Mouse (Mus musculus): Measurements from ENCODE around the gene Zfp213.

GRCm38 (mm10) chr17:23601836-23602585 lies 38.0 kb upstream of the Zfp213 start:
- TF ChIP-seq POLR2A (IDR thresholded peaks at IDR 0.05; ENCODE audit: borderline replicate concordance, control insufficient read depth, low read depth, low read length) (no peak), CTCF (IDR thresholded peaks at IDR 0.05; ENCODE audit: control insufficient read depth, insufficient read depth, low read length) (no peak)
